Mouse (Mus musculus) small intestine, adult 2 months (tissue): ENCODE data around the gene Arsg. TPM values are rescaled to one million over a fixed set of nuclear protein-coding genes. Genes with fewer than 3 reads are reported as not detected.

ENCODE experiments used
- H3K27ac ChIP-seq: fragments of 200-500 bp; 2 replicates; pipeline ENCODE4 v1.5.1; 2012; ENCODE audit warnings: low read depth, low read length, control low read depth, inconsistent platforms; ENCODE audit not compliant: insufficient read depth
- H3K27me3 ChIP-seq: fragments of 200-500 bp; 2 replicates; pipeline ENCODE4 v1.6.1; 2012; ENCODE audit warnings: mild to moderate bottlenecking, moderate library complexity, low read length, inconsistent platforms; ENCODE audit not compliant: control insufficient read depth, insufficient read depth
- H3K36me3 ChIP-seq: fragments of 200-500 bp; 2 replicates; pipeline ENCODE4 v1.6.1; 2012; ENCODE audit warnings: mild to moderate bottlenecking, low read length, control low read depth, inconsistent platforms; ENCODE audit not compliant: control insufficient read depth, insufficient read depth
- H3K4me1 ChIP-seq: fragments of 200-500 bp; 2 replicates; pipeline ENCODE4 v1.6.1; 2012; ENCODE audit warnings: low read length, inconsistent platforms, mixed read lengths; ENCODE audit not compliant: control insufficient read depth, insufficient read depth, insufficient read length
- H3K4me3 ChIP-seq: fragments of 200-500 bp; 2 replicates; pipeline ENCODE4 v1.5.1; 2012; ENCODE audit warnings: low read depth, mild to moderate bottlenecking, control low read depth, inconsistent platforms, low read length, moderate library complexity
- CTCF ChIP-seq: fragments of 200-500 bp; IDR thresholded peaks from 2 replicates; pipeline ENCODE4 v1.5.1; 2012; ENCODE audit warnings: low read depth, mild to moderate bottlenecking, control low read depth, inconsistent platforms, low read length, moderate library complexity, mixed read lengths; ENCODE audit not compliant: insufficient replicate concordance, insufficient read length; ENCODE audit errors: extremely low read depth
- POLR2A ChIP-seq: fragments of 200-500 bp; IDR thresholded peaks from 2 replicates; pipeline ENCODE4 v1.6.1; 2012; ENCODE audit warnings: low read depth, mild to moderate bottlenecking, control low read depth, inconsistent platforms, low read length, moderate library complexity
- WGBS: fragments of 180-500 bp; shearing (Covaris S2); methylation state at CpG from one replicate; pipeline ENCODE4 v1.1.7; 2018; 5-methylcytosine and 5-hydroxymethylcytosine counted together
- polyA plus RNA-seq: library from polyadenylated mRNA; depleted of rRNA; stranded (reverse); fragments of >200 nt; gene quantifications from 2 replicates; pipeline ENCODE4 v1.2.3, GENCODE M21; 2012

The Arsg gene
- polyA plus RNA-seq, 1 experiment: 3.1 TPM

- Histone ChIP-seq H3K4me3 (no peak overlapping the region), H3K27me3 (no peaks in the 10 kb centered on the region), H3K36me3 (no peaks in the 10 kb centered on the region), H3K27ac (no peak overlapping the region), H3K4me1 (peaks cover 27% of the 10 kb centered on the region; the same call in 1 of the 2 replicates)
- TF ChIP-seq CTCF (no peak), POLR2A (no peak)
- WGBS: 33% methylated on average over 11 of the region's 11 CpGs
Observed at GRCm38 (mm10) chr11:109557419-109557818, 84.2 kb downstream of the Arsg start.

GRCm38 (mm10) chr11:109559241-109559640 lies 86.1 kb downstream of the Arsg start:
- TF ChIP-seq CTCF: no peak
- TF ChIP-seq POLR2A: no peak
- no peaks in the 10 kb centered on the region for H3K27me3 ChIP-seq
- no peak overlapping the region for H3K4me3 ChIP-seq
- H3K4me1 ChIP-seq: peaks cover 25% of the 10 kb centered on the region; the same call in 1 of the 2 replicates
- 83% methylated on average over 12 of the region's 12 CpGs for WGBS
- no peak overlapping the region for H3K27ac ChIP-seq
- H3K36me3 ChIP-seq: no peaks in the 10 kb centered on the region

- no peaks in the 10 kb centered on the region for H3K27me3 ChIP-seq
- WGBS: 5% methylated on average over 9 of the region's 9 CpGs
- TF ChIP-seq POLR2A: no peak
- peak; percentile 61; the same call in 1 of the 2 replicates for TF ChIP-seq CTCF
- no peak overlapping the region for H3K4me3 ChIP-seq
- H3K36me3 ChIP-seq: no peaks in the 10 kb centered on the region
- peaks cover 17% of the 10 kb centered on the region; the same call in 1 of the 2 replicates for H3K4me1 ChIP-seq
- peak overlapping the region; percentile 34 for H3K27ac ChIP-seq
Observed at GRCm38 (mm10) chr11:109560793-109561257, 87.7 kb downstream of the Arsg start.

GRCm38 (mm10) chr11:109561445-109561844 lies 88.3 kb downstream of the Arsg start:
- Histone ChIP-seq H3K27ac (peak overlapping the region; percentile 34), H3K36me3 (no peaks in the 10 kb centered on the region), H3K4me3 (no peak overlapping the region), H3K27me3 (no peaks in the 10 kb centered on the region), H3K4me1 (peaks cover 14% of the 10 kb centered on the region; the same call in 1 of the 2 replicates)
- TF ChIP-seq POLR2A: no peak
- 80% methylated on average over 3 of the region's 3 CpGs for WGBS

GRCm38 (mm10) chr11:109563708-109564107 lies 90.5 kb downstream of the Arsg start:
- Histone ChIP-seq H3K4me3 (no peak overlapping the region), H3K4me1 (peaks cover 6% of the 10 kb centered on the region; the same call in 1 of the 2 replicates), H3K27ac (no peak overlapping the region), H3K27me3 (no peaks in the 10 kb centered on the region), H3K36me3 (no peaks in the 10 kb centered on the region)
- WGBS: 46% methylated on average over 4 of the region's 4 CpGs
- no peak for TF ChIP-seq POLR2A
- no peak for TF ChIP-seq CTCF

- Histone ChIP-seq H3K36me3 (no peaks in the 10 kb centered on the region), H3K4me3 (no peak overlapping the region), H3K27ac (no peak overlapping the region), H3K27me3 (no peaks in the 10 kb centered on the region), H3K4me1 (peaks cover 6% of the 10 kb centered on the region; the same call in 1 of the 2 replicates)
- 55% methylated on average over 15 of the region's 15 CpGs for WGBS
- TF ChIP-seq POLR2A: no peak
- no peak for TF ChIP-seq CTCF
Observed at GRCm38 (mm10) chr11:109564466-109565214, 91.5 kb downstream of the Arsg start.

GRCm38 (mm10) chr11:109569007-109569618 lies 95.9 kb downstream of the Arsg start:
- 84% methylated on average over 12 of the region's 12 CpGs for WGBS
- Histone ChIP-seq H3K36me3 (peaks cover 2% of the 10 kb centered on the region; the same call in 1 of the 2 replicates), H3K27ac (no peak overlapping the region), H3K27me3 (no peaks in the 10 kb centered on the region), H3K4me1 (no peaks in the 10 kb centered on the region), H3K4me3 (no peak overlapping the region)
- TF ChIP-seq POLR2A: no peak
- no peak for TF ChIP-seq CTCF
